ENCODE assay signal across 9 mouse cellular contexts in genomic region chr19:12488205-12488966, GRCm38 (mm10). TPM values are rescaled to one million over a fixed set of nuclear protein-coding genes. Genes with fewer than 3 reads are reported as not detected.
DNase-seq lines count a peak whose midpoint lies in the region; ATAC-seq and TF ChIP-seq lines count a peak whose summit lies in the region.
"Had no signal": no experiment of that assay in that cellular context is flagged by ENCODE, and none has a peak within 500 bp of the region (broad histone marks: within the 10 kb centered on the region; RNA-seq: fewer than 3 reads in every experiment).

No protein-coding gene starts in this region.

- no peak overlapping the region for H3K9ac ChIP-seq in heart, adult 2 months (ENCODE audit: low read depth, low read length)
- H3K9ac ChIP-seq in forebrain, embryonic 15.5 days (replicated peaks) = no peak overlapping the region
- H3K9ac ChIP-seq in midbrain, embryonic 15.5 days = 0 out of 2 replicates have a peak overlapping the region, but pooled peaks have one; percentile 2

- DNase-seq in heart, adult 2 months = peak; percentile 35 to 43
- no peak for DNase-seq in heart, postnatal 25 days (ENCODE audit: low spot score)
- peak; percentile 87 for DNase-seq in adipocyte (ENCODE audit: low spot score)
- peak; percentile 48 to 63 for DNase-seq in kidney, postnatal 4 days
- peak; percentile 84 for DNase-seq in urinary bladder, postnatal 14 days (ENCODE audit: low spot score)

- no peaks in the 10 kb centered on the region for H3K9me3 ChIP-seq in forebrain, embryonic 15.5 days
- no peaks in the 10 kb centered on the region for H3K9me3 ChIP-seq in midbrain, embryonic 15.5 days

- peaks cover 15% of the 10 kb centered on the region for H3K4me1 ChIP-seq in heart, adult 2 months (ENCODE audit: control insufficient read depth, insufficient read depth, low read length)
- H3K4me1 ChIP-seq in forebrain, embryonic 15.5 days = peaks cover 24% of the 10 kb centered on the region
- H3K4me1 ChIP-seq in midbrain, embryonic 15.5 days = peaks cover 38% of the 10 kb centered on the region

- TF ChIP-seq CTCF in heart, adult 2 months (IDR thresholded peaks at IDR 0.05) = peak; percentile 70

- H3K4me2 ChIP-seq in forebrain, embryonic 15.5 days (replicated peaks) = no peak overlapping the region
- no peak overlapping the region for H3K4me2 ChIP-seq in midbrain, embryonic 15.5 days

- 36% methylated on average over 9 of the region's 9 CpGs for WGBS in heart, adult 2 months
- 3% methylated on average over 9 of the region's 9 CpGs for WGBS in forebrain, embryonic 15.5 days
- WGBS in midbrain, embryonic 15.5 days = 9% methylated on average over 9 of the region's 9 CpGs

- TF ChIP-seq EP300 in heart, adult 2 months (IDR thresholded peaks at IDR 0.05; ENCODE audit: insufficient read depth, low read depth, low read length) = no peak

- H3K27me3 ChIP-seq in heart, adult 2 months (ENCODE audit: control insufficient read depth, insufficient read depth, low read length) = no peaks in the 10 kb centered on the region
- no peaks in the 10 kb centered on the region for H3K27me3 ChIP-seq in forebrain, embryonic 15.5 days
- H3K27me3 ChIP-seq in midbrain, embryonic 15.5 days (replicated peaks) = no peaks in the 10 kb centered on the region

- H3K27ac ChIP-seq in heart, adult 2 months = peak overlapping the region; percentile 73
- peak overlapping the region; percentile 62 for H3K27ac ChIP-seq in forebrain, embryonic 15.5 days (replicated peaks)
- peak overlapping the region; percentile 76 for H3K27ac ChIP-seq in midbrain, embryonic 15.5 days

- intact Hi-C loops in heart, adult 2 months (cut with DNase I) = no loop called here
- intact Hi-C loops in heart, postnatal 25 days (cut with DNase I) = no loop called here

- H3K79me2 ChIP-seq in heart, adult 2 months (replicated peaks; ENCODE audit: control insufficient read depth, insufficient read depth, low read length) = no peaks in the 10 kb centered on the region

- TF ChIP-seq POLR2A in heart, adult 2 months (IDR thresholded peaks at IDR 0.05; ENCODE audit: insufficient read depth, low read depth, low read length) = no peak

- peaks cover 4% of the 10 kb centered on the region for H3K36me3 ChIP-seq in heart, adult 2 months (ENCODE audit: control insufficient read depth, insufficient read depth, low read length)
- peaks cover 17% of the 10 kb centered on the region; the same call in 1 of the 2 replicates for H3K36me3 ChIP-seq in forebrain, embryonic 15.5 days
- peaks cover 33% of the 10 kb centered on the region for H3K36me3 ChIP-seq in midbrain, embryonic 15.5 days (replicated peaks)

- H3K4me3 ChIP-seq in heart, adult 2 months = no peak overlapping the region
- H3K4me3 ChIP-seq in forebrain, embryonic 15.5 days = no peak overlapping the region
- H3K4me3 ChIP-seq in midbrain, embryonic 15.5 days = no peak overlapping the region
- H3K4me3 ChIP-seq: myocyte had no signal

- ATAC-seq in forebrain, embryonic 15.5 days (replicated peaks) = peak; percentile 34
- peak; percentile 37 for ATAC-seq in midbrain, embryonic 15.5 days (replicated peaks)
- no peak for ATAC-seq in erythroid progenitor cell, adult 5-6 weeks (replicated peaks; ENCODE audit: low FRiP score, poor library complexity, severe bottlenecking)

RNA-seq across cellular contexts. Expression of gene Dtx4, which starts 12.9 kb away (rescaled TPM):
- total RNA-seq in heart, adult 2 months (2021) = 1 to 10 TPM; 5.7 to 6.2 TPM
- 3.7 and 5.0 TPM in 2 replicates for polyA plus RNA-seq in heart, adult 2 months (2012; rRNA removed)
- total RNA-seq in heart, postnatal 25 days (2021) = 1 to 10 TPM; 6.8 to 8.1 TPM
- polyA plus RNA-seq in forebrain, embryonic 15.5 days (2015; fragmentation: Nextera tagmentation; extraction: Ambion mirVana) = 16.8 and 19.3 TPM in 2 replicates
- polyA plus RNA-seq in midbrain, embryonic 15.5 days (2015; fragmentation: Nextera tagmentation; extraction: Ambion mirVana) = 43.3 and 43.4 TPM in 2 replicates
- total RNA-seq in erythroid progenitor cell, adult 5-6 weeks (2015; ENCODE audit: low replicate concordance) = 5.8 and 7.1 TPM in 2 replicates
- total RNA-seq in erythroid progenitor cell, adult 5-6 weeks (2017; ENCODE audit: low replicate concordance) = 1.2 and 2.6 TPM in 2 replicates

RNA-seq across cellular contexts. Expression of gene Mpeg1, which starts 27.8 kb away (rescaled TPM):
- 1 to 10 TPM; 7.4 to 8.0 TPM for total RNA-seq in heart, adult 2 months (2021)
- 3.5 and 4.3 TPM in 2 replicates for polyA plus RNA-seq in heart, adult 2 months (2012; rRNA removed)
- total RNA-seq in heart, postnatal 25 days (2021) = 1 to 10 TPM; 7.4 to 8.3 TPM
- 0.55 and 0.56 TPM in 2 replicates for polyA plus RNA-seq in forebrain, embryonic 15.5 days (2015; fragmentation: Nextera tagmentation; extraction: Ambion mirVana)
- polyA plus RNA-seq in midbrain, embryonic 15.5 days (2015; fragmentation: Nextera tagmentation; extraction: Ambion mirVana) = 0.62 and 0.73 TPM in 2 replicates
- 61.6 and 71.0 TPM in 2 replicates for total RNA-seq in erythroid progenitor cell, adult 5-6 weeks (2015; ENCODE audit: low replicate concordance)
- total RNA-seq in erythroid progenitor cell, adult 5-6 weeks (2017; ENCODE audit: low replicate concordance) = 23.0 and 36.1 TPM in 2 replicates

RNA-seq across cellular contexts. Expression of gene Fam111a, which starts 57.2 kb away (rescaled TPM):
- 1 to 10 TPM; 4.4 to 4.7 TPM for total RNA-seq in heart, adult 2 months (2021)
- 1.5 and 2.7 TPM in 2 replicates for polyA plus RNA-seq in heart, adult 2 months (2012; rRNA removed)
- total RNA-seq in heart, postnatal 25 days (2021) = 1 to 10 TPM; 5.6 to 6.1 TPM
- polyA plus RNA-seq in forebrain, embryonic 15.5 days (2015; fragmentation: Nextera tagmentation; extraction: Ambion mirVana) = 8.9 and 9.4 TPM in 2 replicates
- polyA plus RNA-seq in midbrain, embryonic 15.5 days (2015; fragmentation: Nextera tagmentation; extraction: Ambion mirVana) = 5.0 and 6.0 TPM in 2 replicates
- 154 and 179 TPM in 2 replicates for total RNA-seq in erythroid progenitor cell, adult 5-6 weeks (2015; ENCODE audit: low replicate concordance)
- 182 and 186 TPM in 2 replicates for total RNA-seq in erythroid progenitor cell, adult 5-6 weeks (2017; ENCODE audit: low replicate concordance)

Comparison
In these comparisons a context has a peak if more than half of its experiments do, and no peak if none do; other contexts are left out.
1. RNA of gene Fam111a, which starts 57.2 kb away (total RNA-seq): 154 to 186 TPM in erythroid progenitor cell, adult 5-6 weeks; 5.6 to 6.1 TPM in heart, postnatal 25 days and 4.4 to 4.7 TPM in heart, adult 2 months; every median in the first group is over 10 times any median in the second.
2. Peak in every context shown above with its lines, with median percentiles within 50 percentile points of each other: H3K27ac ChIP-seq.